Mouse (Mus musculus): Measurements from ENCODE around the gene Il16.
A peak's percentile ranks its signal among the peaks of the same experiment; 100 is the strongest.

Il16 gene

DNA sequence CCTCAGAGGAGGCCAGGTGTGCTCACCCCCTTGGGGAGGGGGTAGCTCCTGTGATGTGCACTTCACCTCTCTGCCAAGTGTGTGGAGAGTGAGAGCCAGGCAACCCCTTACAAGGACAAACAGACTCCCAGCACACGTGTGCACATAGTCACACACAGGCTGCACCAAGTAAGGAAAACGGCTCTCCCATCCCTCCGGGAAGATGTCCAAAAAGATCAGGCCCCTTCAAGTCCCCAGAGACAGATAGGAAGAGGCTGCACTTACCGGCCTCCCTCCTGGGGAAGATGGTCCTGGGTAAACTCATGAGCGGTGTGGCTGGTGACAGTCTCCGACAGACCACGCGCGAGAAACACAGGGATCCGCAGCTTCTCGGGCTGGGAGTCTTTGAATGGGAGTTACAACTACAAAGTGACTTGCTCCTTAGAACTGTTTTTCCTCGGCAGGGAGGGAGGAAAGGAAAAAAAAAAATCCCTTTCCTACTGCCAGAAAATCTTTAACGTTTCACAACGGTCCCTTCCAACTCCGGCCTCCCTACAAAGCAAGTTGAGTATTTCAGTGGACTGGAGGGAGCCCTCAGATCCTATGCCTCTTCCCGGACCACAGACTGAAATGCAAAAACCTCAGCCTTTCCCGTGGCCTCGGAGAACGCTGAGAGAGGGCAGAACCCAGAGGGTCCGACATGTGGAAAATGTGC lies at the start of gene Il16:
Gene Il16 (minus strand): TSS at position 314 of the 694 bp plus-strand sequence.
- DNase-seq (ENCODE audit: low spot score in 2 of 2) = peak; percentile 53 to 57

DNA sequence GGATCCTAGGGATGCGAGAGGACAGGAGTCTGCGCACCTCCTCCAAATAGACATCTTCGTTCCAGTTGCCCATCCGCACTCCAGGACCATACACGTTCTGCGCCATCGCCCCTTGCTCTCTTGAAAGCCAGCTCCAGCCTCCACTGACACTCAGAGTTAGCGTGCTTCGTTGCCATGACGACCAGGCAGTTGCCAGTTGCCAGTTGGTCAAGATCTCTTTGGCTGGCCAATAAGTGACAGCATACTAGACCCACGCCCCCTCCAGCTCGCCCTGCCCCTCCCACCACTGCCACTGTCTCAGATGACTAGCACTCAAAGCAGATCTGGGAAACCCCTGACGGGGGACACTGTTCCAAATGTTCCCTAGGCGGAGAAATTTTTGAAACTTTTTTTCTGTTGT lies 49.2 kb upstream of the Il16 start, which contains the start of gene Cfap161:
Gene Cfap161 (minus strand): TSS at position 176 of the 400 bp plus-strand sequence.
- no peak for DNase-seq (ENCODE audit: low spot score in 2 of 2)

DNA sequence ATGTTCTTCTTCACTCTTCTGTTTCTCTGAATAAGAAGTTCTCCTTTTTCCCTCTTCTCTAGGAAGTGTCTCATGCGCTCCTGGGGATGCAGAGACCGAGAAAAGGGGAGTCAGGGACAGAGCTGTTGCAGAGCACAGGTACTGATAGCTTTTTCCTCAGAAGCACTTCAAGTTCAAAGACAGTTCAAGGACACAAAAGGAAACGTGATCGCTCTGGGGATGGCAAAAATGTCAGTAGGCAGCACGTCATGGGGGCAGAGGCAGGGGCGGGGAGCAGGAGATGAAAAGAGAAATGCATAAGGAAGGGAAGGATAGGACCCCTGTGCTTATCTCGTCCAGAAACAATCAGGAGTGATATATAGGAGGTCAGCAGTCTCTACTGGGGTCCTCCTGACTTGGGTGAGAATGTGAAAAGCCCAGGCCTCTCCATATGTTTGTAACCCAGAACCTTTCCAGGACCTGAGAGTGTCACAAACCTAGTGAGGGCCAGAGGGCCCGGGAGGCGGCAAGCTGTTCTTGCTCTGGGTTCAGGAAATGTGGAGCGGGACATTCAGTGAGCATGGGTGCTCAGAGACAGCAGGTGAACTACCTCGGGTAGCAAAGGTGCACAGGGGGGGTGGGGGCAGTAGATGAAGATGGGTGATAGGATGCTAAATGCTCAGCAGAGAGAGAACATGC lies 48.6 kb upstream of the Il16 start:
- DNase-seq (ENCODE audit: low spot score in 2 of 2) = no peak

DNA sequence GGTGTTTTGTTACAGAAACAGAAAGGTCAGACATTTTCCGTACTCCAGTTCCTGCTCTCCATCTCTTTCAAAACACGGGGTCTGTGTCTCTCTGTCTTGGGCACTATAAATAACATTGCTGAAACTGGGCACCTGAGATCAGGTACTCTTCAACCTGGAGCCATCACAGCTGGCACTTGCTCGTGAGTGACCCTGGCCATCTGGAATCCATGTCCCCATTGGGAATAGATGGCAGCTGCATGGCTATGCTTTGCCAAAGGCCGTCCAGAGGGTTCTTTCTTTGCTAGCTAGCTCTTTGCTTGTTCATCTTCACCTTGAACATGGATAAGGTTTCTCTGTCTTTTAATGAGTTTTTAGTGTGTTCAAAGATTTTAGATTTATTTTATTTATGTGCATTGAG lies 35.4 kb upstream of the Il16 start:
- no peak for DNase-seq (ENCODE audit: low spot score in 2 of 2)

DNA sequence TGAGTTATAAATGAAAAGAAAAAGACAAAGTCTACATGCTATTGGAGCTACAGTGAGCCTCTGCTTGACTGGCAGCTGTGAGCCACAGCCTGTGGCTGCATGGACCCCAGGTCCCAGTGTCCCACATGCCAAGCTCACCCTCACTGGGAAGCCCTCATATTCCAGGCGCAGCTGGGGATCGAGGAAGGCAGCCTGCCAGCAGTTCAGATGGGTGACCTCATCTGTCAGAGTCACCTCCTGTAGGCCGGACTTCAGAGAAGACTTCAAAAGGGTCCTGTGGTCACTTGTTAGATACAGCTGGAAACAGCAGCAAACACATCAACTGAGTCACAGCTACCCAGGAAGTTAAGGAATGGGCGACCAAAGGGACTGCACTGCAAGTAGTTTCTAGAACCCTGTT lies 34.5 kb upstream of the Il16 start:
- DNase-seq (ENCODE audit: low spot score in 2 of 2) = no peak

DNA sequence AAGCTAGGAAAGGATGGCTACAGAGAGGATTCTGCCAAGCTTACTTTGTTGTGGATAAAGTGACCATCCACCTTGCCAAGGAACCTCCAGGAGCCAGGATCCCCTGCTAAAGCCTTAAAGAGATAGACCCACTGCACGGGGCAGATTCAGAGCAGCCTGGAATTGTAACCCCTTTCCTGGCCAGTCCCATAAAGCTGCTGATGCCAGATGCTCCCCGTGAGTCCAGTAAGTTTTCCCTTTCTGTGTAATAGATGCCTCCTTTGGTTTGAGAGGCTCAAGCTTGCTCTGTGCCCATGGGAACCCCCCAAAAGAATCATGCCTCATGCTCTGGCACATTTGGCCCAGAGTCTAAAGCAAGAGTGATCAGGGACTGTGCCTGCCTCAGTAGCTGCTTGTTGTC lies 33.5 kb upstream of the Il16 start:
- no peak for DNase-seq (ENCODE audit: low spot score in 2 of 2)

DNA sequence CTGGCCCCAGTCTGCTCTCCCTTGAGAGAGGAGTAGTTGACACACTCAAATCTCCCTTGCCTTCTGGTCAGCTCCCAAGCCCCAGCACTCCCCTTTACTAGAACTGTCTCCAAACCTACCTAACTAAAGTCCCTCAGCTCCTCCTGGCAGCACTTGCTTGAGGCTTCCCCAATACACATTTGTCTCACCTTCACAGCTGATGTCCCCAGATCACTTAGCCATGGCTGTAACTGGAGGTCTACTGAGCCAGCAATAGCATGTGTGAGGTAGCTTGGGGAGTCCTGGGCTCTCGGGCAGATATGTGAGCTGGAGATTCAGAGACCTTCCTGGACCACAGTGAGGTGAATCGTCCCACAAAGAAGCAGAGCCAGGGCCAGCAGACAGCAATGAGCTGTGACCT lies 33.0 kb upstream of the Il16 start:
- DNase-seq (ENCODE audit: low spot score in 2 of 2) = no peak

DNA sequence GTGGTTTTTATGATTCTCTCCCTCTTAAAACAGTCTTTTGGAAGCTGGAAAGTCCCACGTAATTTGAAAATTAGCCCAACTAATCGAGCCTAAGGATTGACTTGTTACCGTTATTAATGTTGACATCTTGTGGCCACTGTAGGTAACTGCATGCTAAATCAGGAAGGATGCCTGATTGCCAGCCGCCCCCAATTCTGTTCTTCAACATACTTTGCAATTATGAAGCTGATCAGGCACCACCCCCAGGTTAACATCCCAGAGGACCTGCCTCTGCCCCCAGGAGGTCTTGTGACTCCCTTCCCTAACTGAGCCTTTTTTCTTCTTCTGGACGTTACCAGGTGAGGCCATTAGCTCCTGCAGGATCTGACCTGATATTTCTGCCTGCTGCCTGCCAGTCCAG lies 29.2 kb upstream of the Il16 start:
- peak; percentile 27 to 31 for DNase-seq (ENCODE audit: low spot score in 2 of 2)

DNA sequence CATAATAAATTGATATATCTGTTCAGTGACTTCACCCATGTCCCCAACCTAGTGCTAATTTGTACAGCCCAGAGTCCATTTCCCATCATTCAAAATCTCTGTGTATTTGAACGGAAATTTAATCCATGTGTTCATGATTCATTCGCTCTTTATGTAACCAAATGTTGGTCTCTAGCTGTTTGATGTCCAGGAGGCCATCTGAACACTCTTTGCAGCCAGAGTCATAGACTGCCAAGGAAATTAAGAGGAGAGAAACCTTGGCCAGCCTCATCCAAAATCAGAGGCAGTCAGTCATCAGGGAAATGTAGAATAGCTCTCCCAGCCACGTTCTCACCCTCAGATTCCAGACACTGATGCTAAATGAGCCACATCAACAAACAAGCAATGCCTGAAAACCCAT lies 18.1 kb upstream of the Il16 start:
- DNase-seq (ENCODE audit: low spot score in 2 of 2) = peak; percentile 45 to 61

DNA sequence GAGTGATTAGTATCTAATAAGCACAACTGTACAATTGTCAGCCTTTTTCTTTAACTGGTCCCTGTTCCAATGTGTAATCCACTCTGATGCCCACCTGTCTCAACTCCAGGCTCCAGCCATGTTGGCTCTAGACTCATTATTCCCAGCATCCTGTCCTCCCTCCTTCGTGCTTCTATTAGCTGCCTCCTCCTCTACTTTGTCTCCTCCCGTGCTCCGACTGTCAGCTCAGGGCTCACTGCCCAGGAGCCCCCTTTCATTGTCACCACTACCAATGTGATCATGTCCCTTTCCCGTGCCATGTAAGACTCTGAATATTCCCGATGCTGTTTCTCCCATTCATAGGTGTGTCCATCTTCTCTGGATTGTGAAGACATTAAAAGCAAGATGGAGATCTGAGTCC lies 16.8 kb upstream of the Il16 start:
- DNase-seq (ENCODE audit: low spot score in 2 of 2) = no peak

DNA sequence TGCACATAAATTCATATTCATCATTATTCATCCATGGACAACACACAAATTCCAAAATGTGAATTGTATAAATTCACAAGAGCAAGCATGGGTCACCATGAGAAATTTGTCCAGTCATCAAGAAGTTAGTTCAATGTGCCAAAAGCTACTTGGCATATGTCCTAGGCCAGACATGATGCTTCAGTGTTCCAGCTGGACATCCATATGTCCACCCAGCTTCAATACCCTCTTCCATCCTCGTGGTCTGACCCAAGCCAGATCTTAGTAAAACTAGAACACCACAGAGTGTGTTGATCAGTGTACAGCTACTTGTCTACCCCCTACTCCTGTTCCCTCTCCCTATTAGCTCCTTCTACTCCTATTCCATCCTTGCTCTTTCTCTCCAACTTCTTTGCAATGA lies 5.5 kb upstream of the Il16 start:
- no peak for DNase-seq (ENCODE audit: low spot score in 2 of 2)

DNA sequence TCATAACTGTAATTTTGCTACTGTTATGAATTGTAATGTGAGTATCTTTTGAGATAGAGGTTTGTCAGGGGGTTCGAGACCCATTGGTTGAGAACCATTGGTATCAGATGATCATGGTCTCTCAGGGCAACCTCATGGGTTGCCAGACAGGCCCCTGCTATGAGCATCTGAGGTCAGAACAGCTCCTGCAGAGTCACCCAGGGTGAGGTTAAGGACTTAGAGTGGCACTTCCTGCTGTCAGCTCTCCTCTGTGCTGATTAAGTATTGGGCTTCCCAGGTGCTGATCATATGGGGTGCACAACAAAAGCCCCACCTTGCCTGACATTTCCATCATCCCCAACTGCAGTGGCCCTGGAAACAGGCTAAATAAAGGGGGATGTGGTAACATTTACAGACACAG lies 2.9 kb upstream of the Il16 start:
- DNase-seq (ENCODE audit: low spot score in 2 of 2) = no peak

DNA sequence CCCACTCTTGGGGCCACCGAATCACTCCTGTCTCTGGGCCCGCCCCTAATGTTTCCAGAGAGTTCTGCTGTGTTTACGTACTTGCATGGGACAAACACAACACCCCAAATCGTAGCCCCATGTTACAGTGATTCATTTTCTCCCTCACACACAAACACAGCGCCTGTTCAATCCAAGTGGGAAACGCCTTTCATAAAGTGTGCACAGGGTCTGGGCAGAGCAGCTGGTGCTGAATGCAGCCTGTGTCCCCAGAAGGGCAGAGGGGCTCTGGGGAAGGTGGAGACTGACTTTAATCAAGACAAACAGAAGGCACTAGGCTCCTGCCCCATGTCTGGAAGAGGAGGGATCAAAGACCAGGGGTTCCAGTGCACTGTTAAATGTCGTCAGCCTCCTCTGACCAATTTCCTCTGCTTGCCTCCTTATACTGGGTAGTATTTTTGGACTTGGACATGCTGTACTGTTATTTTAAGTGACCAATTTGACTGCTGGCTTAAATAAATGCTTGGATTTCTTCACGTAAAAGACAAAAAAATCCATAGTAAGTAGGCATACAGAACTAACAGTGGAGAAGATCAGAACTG lies 671 bp upstream of the Il16 start:
- no peak for DNase-seq (ENCODE audit: low spot score in 2 of 2)

DNA sequence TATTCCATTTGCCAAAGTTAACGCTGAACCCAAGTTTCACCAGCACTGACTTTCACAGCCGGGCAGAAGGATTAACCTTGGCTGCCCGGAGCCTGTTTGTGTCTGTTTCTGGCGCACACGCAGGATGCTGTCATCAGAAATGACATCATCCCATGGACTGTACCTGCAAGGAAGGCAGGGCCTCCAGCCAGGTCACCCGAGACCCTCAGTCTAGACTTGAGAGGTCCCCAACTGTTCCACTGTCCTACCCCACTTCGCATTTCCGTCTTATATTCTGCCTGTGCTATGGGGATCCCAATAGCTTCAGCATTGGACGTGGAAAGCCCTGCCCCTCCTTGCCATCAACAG lies 487 bp downstream of the Il16 start:
- DNase-seq (ENCODE audit: low spot score in 2 of 2) = no peak

DNA sequence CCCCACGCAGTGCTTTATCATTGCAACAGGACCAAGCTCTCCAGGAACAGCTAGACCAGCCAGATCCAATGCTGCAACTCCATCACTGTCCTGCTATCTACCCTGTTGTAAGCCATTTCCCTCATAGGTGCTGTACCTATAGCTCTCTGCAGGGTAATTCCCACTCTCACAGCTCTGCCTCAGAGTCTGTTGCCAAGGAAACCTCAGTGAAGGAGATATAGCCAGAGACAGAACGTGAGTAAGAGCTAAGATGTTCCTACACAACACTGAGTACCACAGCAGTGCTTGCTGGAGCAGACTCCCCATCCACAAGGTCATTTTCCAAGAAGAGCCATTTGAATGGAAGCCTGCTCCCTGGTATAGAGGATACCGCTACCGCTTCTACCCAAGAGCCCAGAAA lies 1.3 kb downstream of the Il16 start:
- DNase-seq (ENCODE audit: low spot score in 2 of 2) = no peak

DNA sequence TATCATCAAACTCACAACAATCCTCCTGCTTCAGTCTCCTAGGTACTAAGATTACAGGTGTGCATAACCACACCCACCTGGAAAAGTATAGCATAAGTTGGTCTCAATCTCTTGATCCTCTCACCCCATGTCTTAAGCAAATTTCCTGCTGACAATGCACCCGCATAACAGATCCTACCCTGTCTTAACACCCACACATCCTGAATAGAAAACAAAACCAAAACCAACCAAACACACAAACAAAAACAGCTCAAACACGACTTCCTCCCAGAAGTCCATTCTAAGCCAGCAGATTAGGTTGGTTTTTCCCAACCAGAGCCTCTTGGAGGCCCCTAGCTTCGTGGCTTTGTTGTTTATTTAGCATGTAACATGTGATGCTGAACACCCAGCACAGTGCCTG lies 2.8 kb downstream of the Il16 start:
- no peak for DNase-seq (ENCODE audit: low spot score in 2 of 2)

DNA sequence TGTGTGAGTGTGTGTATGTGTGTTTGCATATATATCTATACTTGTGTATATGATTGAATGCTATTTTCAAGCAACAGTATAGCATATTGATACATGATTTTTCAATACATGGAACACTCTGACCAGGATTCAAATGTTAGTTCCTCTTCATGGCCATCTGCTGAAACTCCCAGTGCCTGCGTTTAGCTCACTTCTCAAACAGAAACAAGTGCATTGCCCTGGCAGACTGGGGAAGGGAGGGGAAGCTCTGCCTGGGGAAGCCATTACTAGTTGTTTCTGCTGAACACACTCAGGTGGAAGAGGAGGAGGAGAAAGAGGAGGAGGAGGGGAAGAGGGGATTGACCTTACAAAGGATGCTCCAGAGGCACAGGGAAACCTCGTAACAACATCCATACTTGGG lies 3.5 kb downstream of the Il16 start:
- no peak for DNase-seq (ENCODE audit: low spot score in 2 of 2)

DNA sequence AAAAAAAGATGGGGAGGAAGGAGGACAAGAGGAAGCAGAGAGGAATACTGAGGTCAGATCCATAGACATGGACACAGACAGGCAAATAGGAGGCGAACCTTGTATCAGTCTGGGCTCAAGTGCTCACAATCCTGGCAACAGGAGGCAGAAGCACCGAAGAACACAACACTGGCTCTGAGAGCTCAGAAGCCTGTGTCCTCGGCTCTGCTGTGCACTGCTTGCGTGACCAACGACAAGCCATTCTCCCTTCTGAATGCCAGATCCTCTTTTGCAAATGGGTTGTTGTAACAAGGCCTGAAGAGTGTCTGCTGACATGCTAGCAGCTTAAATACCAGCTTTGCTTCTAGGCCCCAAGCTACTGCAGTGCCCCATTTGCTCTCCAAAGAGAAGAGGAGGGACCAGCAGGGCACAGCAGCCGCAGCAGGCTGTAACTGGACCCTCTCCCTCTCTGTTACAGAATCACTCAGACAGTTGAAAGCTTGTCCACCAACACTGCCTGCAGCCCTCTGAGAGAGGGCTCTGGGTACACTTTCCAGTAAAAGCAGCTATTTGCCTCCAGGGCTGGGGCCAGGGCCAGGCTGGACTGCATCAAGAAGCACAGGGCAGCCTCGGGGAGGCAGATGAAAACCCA lies 5.7 kb downstream of the Il16 start:
- no peak for DNase-seq (ENCODE audit: low spot score in 2 of 2)

DNA sequence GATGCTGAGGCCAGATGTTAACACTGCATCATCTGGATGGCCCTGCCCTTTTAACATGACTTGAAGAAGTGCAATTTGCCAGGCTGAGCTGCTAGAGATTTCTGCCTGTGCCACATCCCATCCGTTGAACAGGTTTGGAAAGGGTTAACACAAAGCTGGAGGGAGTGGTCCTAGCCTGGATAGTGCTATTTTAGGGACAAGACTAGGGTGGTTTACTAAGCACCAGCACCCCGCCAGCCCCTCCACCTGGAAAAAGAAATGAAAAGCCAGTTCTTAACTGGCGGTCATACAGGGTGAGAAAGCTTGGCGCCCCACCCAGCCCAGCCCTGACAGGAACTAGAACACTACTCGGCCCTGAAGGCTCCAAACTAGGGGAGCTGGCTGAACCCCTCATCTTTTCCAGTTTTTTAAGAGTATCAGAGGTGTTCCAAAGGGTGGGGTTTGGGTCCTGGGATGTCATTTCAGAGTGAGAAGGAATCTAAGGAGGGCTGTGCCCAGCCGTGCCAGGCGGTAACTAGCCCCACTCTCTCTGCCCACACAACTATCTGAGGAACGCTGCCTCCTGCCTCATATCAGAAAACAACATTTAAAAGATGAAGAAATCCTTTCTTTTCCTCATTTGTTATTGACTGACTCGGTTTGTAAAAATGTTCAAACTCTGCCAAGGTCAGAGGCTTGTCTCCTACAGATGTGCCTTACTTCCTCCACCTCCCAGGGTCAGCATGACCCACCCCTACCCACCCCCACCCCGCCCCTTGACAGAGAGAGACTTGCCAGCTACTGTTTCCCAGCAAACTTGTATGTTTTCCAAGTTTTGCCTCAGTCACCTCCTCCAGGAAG lies 6.7 kb downstream of the Il16 start:
- no peak for DNase-seq (ENCODE audit: low spot score in 2 of 2)

DNA sequence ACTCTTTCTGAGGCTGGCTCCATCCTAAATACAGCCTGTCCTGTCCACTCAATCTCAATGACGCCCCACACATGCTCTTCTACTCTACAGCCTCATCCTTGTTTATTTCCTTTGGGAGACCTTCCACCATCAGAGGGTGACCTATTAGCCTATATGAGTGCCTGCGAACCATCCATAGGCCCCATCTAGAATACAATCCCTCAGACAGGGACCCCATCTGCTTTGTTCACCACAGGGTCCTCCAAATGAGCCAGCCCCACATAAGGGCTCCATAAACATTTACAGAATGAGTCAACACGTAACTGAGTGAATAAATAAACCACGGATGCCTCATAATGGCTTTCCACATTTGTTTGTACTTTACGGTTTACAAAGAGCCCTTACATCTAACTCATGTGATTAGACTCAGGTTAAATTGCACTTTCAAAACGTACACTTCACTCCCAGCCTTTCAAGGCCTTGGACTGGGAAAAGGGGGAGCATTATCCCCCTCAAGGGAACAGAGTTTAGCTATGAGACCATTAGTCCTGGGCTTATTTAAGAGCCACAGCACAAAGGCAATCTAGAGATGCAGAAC lies 7.5 kb downstream of the Il16 start:
- no peak for DNase-seq (ENCODE audit: low spot score in 2 of 2)

DNA sequence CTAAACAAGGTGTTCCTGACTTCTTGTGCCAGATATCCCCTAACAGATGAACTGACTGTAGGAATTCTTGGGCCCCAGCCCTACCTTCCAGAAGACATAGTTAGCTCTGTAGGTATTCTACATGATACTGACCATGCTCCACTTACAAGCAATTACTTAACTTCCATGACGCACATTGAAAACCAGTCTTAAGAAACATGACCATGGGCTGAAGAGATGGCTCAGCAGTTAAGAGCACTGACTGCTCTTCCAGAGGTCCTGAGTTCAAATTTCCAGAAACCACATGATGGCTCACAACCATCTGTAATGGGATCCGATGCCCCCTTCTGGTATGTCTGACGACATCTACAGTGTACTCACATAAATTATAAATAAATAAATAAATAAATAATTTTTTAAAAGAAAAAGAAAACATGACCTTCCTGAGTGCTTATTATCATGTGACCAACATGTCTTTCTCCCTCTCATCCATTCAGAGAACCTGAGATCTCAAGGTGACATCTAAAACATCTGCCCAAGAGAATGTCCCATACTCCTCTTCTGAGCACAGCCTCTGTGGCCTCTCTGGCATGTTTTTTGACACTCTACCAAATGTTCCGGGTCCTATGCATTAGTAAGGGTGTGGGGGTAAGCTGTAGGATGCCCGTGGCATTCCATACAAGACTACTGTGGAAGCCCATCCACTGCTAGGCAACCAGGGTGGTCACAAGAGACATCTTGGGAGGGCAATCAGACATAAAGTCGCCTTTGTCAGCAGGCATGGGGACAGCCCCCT lies 9.0 kb downstream of the Il16 start:
- no peak for DNase-seq (ENCODE audit: low spot score in 2 of 2)
